Mouse (Mus musculus) small intestine, adult 2 months (tissue): ENCODE data around the gene Slfn2.

Experiments used
- CTCF ChIP-seq: fragments of 200-500 bp; IDR thresholded peaks from 2 replicates; pipeline ENCODE4 v1.5.1; 2012; ENCODE audit warnings: low read depth, mild to moderate bottlenecking, control low read depth, inconsistent platforms, low read length, moderate library complexity, mixed read lengths; ENCODE audit not compliant: insufficient replicate concordance, insufficient read length; ENCODE audit errors: extremely low read depth
- POLR2A ChIP-seq: fragments of 200-500 bp; IDR thresholded peaks from 2 replicates; pipeline ENCODE4 v1.6.1; 2012; ENCODE audit warnings: low read depth, mild to moderate bottlenecking, control low read depth, inconsistent platforms, low read length, moderate library complexity

GRCm38 (mm10) chr11:83043891-83044290 is 21.0 kb upstream of the Slfn2 start:
- TF ChIP-seq POLR2A: no peak
- no peak for TF ChIP-seq CTCF
